Mouse (Mus musculus) v-Abl transformed pro-B cells (cell line): Measurements from ENCODE around the gene Plppr2.

Source experiments
- in situ Hi-C, 2 experiments: fragments of 400-800 bp; cut with MboI; formaldehyde crosslinking; loops; one replicate each; pipeline ENCODE4 v1.15.1; 2025; ENCODE audit not compliant: unreplicated experiment in 2 of 2

The Plppr2 gene

DNA sequence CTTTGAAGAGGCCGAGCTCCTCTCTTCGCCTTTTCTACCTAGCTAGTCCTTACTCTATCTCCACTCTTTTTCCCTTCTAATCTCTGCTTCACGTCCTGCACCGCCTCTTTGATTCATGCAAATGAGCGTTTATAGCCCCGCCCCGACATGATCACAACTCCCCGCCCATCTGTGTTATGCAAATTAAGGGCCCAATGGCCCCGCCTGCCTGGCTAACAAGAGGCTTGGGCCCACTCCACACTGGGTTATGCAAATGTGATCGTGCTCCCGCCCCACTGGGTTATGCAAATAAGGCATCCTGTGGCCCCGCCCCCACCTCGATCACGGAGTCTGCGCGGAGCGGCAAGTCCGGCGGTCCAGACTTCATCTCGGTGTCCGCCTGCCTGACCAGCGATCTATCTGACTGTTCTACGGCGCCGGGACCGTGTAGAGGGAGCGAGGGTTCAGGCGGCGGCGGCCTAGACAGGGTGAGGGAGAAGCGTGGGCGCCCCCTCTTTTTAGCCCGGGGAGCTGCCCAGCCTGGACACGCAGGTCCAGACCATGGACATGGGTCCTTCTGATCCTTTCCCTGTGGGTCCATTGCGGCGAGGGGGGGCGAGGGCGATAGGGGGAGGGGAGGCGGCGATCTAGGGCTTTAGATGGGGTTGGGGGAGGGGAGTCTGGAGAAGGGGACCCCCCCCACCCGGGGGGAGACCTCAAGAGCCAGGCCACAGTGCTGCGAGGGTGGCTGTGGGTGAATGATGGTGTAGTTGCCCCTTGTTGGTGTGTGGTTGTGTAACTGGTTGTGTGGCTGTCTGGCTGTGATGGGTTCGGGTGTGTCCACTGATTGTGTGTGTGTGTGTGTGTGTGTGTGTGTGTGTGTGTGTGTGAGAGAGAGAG is at the start of gene Plppr2:
TSS of gene Plppr2 (plus strand) at position 342 of the 879 bp plus-strand sequence.
- in situ Hi-C loops, result no loop called here

DNA sequence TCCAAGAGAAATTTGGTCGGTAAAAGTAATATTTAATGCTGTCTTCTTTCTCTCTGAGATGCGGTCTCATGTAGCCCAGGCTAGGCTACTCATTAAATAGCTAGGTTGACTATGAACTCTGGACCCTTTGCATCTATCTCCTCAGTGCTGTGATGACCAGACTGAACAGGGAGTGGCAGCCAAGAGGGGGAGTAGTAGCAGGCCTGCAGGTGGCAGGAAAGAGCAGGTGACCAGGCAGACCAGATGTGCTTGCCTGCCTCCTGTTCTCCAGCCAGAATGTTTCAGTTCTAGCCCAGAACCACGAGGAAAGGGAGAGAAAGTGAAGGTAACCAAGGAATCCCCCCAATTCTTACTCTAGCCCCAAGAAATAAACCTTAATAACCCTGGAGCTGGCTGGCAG is 47.6 kb upstream of the Plppr2 start:
- in situ Hi-C loops, result no loop called here

DNA sequence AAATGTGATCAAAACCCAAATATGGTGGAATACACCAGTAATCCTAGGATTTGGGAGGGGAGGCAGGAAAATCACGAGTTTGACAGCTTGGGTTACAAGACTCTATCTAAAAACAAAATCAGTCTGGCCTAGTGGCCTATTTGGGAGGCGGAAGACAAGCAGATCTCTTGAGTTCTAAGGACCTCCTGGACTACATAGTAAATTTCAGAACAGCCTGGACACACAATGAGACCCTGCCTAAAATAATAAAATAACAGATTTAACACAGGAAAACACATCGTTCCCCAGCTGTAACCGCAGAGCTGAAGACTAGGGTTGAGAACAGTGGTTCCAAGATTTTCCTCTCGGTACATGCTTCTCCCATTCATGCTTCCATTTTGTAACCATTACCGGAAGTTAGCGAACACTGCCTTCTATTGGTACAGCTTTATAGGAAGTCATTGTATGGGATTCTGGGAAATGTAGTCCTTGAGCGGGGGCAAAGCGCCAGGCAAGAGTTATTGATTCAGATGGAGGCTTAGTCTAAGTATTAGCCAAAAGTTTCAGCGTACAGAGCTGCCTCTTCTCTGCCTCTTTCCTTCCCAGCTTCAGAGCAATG is 35.5 kb upstream of the Plppr2 start:
- in situ Hi-C loops, result no loop called here

DNA sequence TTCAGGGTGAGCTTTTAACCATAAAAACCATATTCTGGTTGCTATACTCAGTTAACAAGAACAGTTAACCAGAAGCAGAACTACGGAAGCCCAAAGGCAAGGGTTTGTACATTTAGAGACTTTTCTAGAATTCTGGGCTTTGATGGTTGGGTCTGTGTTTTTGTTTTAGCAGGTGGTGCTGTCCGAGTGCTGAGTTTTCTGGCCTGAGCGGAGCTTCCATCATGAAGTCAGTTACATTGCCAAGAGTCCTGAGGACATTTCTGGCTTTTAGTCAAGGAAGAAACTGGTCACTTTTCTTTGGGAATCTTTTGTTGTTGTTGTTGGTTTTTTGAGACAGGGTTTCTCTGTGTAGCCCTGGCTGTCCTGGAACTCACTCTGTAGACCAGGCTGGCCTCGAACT is 32.8 kb upstream of the Plppr2 start:
- in situ Hi-C loops, result no loop called here

DNA sequence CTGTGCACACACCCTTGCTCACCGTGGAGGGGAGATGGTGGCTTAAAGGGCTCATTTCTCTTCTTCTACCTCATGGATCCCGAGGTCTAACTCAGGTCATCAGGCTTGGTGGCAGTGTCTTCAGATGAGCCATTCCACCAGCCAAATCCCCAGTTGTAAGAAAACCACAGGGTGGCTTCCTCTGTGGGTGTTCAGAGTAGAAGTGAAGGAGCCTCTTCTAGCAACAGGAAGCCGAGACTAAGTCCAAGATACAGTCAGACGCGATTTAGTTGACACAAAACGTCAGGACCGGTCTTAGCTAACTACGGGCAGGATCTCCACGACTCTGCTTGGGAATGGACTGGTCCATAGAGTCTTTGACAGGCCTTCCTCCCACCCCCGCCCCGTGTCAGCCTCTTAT is 28.6 kb upstream of the Plppr2 start:
- in situ Hi-C loops, result no loop called here

DNA sequence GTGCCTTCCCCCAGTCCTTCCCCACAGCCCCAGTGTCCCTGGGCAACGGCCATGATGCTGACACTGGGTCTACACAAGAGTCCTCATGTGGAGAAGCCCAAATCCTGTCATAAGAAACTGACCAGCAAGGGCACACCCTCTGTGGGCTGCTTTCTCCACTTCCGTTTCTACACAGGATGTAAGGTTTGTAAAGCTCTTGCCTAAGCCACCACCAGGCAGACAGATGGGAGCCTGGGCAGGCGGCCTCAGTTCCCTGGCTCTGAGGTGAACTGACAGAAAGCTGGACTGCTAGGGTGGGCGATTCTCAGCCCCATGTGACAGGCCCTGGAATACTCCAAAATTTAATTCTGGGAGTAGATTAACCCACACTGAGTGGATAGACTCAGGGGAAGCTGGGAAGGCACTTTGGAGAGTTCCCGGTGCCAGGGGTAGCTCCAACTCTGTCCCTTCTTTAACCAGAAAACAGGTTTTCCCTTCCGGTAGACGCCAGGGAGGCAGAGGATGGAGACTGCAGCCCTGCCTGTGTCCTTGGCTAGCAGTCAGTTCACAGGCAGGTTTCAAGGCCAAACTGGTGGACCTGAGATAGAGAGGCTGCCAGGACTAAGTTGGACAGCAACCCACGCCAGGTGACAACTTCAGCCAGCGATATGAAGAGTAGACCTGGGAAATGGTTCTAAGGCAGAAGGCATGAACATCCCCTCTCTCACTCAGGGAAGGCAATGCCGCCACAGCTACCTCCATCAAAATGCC is 27.2 kb upstream of the Plppr2 start:
- in situ Hi-C loops, result no loop called here

DNA sequence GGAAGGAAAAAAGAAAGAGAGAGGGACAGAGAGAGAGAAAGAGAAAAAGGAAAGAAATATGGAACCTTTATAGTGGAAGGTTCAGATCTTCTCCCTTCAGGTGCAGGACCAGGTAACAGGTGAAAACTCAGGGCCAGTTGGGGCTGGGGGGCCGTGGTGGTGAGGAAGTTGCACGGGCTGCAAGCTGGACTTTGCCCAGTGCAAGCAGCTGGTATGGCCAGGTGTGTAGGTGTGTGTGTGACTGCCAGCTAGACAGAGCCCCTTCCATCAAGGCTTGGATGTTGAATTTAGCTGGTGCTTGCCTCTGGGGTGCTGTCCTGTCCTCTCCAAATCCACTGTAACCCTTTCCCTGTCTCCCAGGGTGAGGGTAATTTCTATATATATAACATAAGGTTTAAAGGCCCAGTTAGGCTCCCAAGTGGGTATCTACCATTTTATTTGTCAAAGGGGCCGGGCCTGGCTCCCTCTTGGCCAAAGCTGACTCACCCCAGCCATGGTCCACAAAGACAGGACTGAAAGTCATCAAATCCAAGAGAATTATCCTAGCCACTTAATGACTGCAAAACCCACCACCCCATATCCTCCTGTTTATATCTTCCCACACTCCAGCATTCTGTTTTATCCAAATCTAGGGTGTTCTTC is 19.9 kb upstream of the Plppr2 start:
- in situ Hi-C loops, result no loop called here

DNA sequence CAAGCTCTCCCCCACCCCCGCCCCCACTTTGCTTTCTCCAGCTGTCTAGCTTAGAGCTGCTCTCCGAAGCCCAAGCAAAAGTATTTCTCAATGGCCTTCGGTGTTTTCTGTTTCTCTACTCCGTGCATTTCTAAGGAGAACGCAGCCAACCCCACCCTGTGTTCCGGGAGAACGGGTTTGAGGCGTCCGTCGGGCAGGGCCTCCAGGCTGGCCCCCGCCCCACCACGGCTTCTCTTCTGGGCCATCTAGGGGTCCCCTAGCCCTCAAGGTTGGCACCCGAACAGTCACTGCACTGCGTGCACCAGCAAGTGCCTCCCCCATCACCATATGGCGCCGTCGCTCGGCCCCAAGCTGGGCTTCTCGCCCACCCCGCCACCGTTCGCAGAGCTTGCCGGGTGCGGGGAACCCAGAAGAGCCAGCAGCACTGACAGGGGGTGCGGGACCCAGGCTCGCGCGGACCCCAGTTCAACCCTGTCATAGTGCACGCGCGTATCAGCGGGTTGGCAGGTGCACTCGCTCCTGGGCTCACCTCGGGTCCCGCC is 19.3 kb upstream of the Plppr2 start:
- in situ Hi-C loops, result no loop called here

DNA sequence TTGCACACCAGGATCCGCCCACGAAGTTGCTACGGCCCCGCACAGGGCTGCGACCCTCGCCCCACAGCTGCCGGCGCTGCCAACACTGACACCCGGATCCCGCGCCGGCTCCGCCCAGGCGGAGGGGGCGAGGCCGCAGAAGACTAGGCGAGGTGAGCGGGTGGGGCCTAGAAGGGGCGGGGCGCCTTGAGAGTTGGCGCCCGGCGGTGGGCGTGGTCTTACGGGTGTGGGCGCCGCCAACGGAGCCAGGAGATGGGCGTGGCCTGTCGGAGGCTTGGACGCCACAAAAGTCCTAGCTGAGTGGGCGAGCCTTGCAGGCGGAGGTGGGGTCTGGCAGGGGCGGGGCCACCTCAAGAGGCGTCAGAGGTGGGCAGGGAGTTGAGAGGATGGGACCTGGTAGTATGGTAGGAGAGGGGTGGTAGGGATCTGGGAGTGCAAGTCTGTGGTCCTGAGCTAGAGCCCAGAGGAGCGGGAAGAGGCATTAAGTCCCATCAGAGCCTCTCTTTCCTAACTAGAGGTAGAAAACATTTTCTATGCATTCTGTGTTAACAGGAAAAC is 18.7 kb upstream of the Plppr2 start, which contains the start of gene Rab3d:
TSS of gene Rab3d (minus strand) at position 158 of the 558 bp plus-strand sequence.
- in situ Hi-C loops, result no loop called here

DNA sequence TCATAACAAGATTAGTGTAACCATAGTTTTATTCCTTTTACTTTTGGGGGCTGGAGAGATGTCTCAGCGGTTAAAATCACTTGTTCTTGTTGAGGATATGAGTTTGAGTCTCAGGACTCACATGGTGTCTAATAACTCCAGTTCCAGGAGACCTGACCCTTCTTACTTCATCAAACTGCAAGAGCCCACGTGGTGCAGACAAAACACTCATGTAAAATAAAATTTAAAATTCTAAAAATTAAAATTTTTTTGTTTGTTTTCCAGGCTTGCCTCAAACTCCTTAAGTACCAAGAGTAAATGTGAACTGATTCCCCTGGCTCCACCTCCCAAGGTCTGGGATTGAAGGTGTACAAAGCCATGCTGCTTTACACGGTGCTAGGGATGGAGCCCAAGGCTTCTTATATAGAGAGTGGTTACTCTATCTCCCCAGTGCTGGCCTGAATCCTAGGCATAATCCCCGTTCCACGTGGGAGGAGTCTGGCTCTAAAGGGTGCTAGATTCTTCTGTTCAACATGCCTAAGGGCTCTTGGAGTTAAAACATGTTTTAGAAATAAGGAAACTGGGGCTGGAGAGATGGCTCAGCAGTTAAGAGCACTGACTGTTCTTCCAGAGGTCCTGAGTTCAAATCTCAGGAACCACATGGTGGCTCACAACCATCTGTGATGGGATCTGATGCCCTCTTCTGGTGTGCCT is 18.0 kb upstream of the Plppr2 start:
- in situ Hi-C loops, result no loop called here

DNA sequence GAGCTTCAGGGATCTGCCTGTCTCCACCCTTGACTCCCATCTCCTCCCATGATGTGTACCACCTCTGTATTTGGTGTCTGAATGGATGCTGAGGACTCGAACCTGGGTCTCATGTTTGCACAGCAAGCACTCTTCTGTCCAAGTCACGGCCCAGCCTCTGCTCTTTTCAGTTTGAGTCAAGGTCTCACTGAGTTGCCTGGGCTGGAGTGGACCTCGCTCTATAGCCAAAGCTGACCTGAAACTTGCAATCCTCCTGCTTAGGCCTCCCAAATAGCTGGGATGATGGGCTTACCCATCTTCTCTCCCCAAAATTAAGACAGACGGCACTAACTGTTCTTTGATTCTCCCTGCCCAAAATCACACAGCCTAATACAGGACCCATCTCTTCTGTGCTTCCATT is 13.8 kb upstream of the Plppr2 start:
- in situ Hi-C loops, result no loop called here

DNA sequence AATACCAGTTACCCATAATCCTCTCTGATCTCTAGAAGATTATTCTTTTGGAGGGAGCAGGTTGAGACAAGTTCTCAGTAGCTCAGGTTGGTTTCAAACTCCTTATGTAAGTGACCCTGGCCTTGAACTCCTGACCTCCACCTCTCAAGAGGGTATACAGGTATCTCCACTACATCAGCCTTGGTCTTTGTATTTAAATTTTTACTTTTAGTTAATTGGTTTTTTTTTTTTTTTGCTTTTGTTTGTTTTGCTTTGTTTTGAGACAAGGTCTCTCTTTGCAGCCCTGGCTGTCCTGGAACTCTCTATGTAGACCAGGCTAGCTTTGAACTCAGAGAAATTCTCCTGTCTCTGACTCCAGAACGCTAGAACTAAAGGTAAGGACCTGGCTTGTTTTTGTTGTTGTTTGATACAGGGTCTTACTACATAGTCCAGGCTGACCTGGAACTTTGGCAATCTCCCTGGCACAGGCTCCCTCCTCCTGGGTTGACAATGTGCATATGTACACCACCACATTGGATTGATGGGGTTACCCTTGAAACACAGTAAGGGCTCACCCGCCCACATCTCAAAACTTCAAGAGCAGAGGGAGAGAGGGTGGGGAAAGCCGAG is 13.2 kb upstream of the Plppr2 start:
- in situ Hi-C loops, result no loop called here

DNA sequence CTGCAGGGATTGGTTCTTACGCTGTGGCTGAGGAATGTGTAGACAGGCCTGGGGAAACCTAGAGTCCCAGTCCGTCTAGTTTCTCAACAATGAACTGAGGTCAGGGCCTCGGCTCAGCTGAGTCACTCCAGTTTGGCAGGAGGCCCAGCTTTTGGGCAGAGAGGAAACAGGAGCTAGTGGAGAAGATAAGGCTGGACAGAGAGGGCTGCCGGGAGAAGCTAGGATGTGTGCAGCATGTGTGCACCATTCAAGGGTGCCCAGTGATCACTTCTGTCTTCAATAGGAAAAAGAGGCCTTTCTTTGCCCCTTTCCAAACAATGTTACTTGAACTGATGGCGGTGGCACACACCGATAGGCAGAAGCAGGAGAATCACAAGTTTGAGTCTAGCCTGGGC is 12.7 kb upstream of the Plppr2 start:
- in situ Hi-C loops, result no loop called here

DNA sequence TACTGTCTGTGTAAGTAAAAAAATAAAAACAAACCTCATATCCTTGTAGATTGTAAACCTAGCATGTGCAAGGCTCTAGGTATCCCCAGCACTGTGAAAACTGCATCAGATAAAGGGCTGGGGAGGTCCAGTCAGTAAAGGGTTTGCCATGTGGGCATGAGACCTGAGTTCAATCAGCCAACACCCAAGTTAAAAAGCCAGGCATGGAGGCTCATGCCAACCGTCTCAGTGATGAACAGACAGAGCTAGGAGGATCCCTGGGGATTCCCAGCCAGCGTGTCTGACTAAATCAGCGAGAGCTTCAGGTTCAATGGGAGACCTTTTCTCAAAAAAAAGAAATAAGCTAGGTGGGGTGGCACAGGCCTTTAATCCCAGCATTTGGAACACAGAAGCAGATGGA is 11.8 kb upstream of the Plppr2 start:
- in situ Hi-C loops, result no loop called here

DNA sequence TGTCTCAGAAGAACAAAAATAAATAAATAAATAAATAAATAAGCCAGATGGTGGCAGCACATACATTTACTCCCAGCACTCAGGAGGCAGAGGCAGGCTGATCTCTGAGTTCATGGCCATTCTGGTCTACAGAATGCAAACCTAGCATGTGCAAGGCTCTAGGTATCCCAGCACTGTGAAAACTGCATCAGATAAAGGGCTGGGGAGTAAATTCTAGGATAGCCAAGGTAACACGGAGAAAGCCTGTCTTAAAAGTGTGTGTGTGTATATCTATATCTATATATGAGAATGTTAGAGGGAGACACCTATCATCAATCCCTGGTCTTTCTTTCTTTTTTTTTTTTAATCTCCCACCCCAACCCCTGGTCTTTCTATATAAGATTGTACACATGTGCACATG is 11.3 kb upstream of the Plppr2 start:
- in situ Hi-C loops, result no loop called here

DNA sequence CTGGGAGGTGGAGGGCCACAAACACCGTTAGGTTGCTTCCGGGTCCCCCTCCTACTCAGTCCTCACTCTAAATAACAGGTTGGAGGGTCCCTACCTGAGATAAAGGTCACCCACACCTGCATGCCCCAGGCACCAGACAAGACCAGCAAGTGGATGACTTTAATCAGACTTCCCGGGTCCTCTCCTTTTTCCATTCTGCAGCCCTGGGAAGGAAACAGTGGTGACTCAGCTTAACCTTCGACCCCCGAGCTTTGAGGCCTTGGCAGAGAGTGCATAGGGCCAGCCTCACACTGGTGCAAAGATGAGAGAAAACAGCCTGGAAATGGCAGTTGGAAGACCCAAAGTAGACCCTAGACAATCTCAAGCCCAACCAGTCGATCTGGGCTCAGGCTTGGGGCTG is 10.7 kb upstream of the Plppr2 start:
- in situ Hi-C loops, result no loop called here

DNA sequence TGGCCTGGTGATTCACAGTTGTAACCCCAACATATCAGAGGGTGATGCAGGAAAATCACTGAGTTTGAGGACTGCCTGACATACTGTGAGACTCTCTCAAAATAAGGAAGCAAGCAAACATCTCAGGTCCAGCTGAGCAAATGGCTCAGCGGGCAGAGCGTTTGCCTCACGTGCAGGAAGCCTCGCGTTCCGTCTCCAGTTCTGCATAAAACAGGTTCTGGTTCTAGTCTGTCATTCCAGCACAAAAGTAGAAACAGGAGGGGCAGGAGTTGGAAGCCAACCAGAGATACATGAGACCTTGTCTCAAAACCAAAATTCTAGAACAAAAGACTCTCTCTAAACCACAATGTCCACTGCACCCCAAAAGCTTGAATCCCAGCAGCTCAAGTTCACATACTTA is 10.0 kb upstream of the Plppr2 start:
- in situ Hi-C loops, result no loop called here

DNA sequence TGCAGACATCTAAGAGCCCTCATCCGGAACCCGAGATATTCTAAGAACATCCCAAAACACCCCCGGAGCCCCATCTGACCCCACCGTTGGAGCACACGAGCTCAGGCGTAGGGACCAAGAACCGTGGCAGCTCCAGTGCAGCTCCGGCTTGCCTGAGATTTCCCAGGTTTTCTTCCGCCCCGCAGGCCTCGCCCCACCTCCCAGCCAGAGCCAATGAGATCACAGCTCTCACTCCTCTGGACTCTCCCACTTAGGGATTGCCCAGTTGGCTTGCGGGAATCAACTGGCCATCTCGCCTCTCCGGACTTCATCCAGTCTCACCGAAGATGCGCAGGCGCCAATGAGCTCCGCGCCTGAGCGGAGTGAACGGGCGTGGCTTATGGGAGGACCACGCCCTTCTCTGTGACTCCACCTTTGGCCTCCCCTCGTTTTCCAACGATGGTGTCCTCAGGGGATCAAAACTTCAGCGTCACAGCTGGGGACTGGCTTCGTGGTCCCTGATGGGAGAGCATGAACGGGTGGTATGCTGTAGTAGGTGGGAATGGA is 9.6 kb upstream of the Plppr2 start, which contains the start of the genes Ccdc159 and Tmem205:
TSS of gene Ccdc159 (plus strand) at position 264 of the 546 bp plus-strand sequence.
TSS of gene Tmem205 (minus strand) at position 349 of the 546 bp plus-strand sequence.
- in situ Hi-C loops, result no loop called here

DNA sequence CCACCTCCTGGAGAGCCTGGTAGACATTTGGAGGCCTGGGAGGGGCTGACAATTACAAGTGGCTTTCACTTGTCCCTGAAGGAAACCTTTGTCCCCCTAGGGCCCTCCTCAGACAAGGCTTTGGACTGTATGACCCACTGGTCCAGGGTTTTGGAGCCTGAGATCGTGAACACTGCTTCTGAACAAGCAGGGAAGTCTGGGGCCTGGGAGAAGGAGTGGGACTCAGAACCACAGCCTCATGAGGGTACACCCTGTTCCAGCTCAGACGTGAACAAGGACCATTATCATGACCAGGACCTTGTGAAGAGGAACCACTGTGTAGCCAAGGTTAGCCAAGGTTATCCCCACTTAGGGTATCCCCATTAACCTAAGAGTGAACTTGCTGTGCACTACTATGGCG is 7.6 kb upstream of the Plppr2 start:
- in situ Hi-C loops, result no loop called here
